Mouse (Mus musculus) limb, embryonic 14.5 days (tissue): ENCODE measurements at regions not wholly inside any gene's neighbourhood (a gene's known extent, or its start where the extent isn't known, plus 50 kb on each side); places are given as distances from the start of the nearest gene placed in this dataset.

ENCODE experiments used
- ATAC-seq: fragments of 200-750 bp; cut with Nextera tagmentation; 2 replicates; pipeline ENCODE4 v1.8.0; 2017; ENCODE audit warnings: low read depth, moderate number of reproducible peaks, moderate TSS enrichment; ENCODE audit not compliant: low FRiP score
- DNase-seq: peaks from one replicate; pipeline ENCODE4 v3.0.0-alpha.2; 2015; ENCODE audit warnings: low spot score
- H3K27ac ChIP-seq: fragments of 300-500 bp; sonication (generic); replicated peaks from 2 replicates; pipeline ENCODE4 v1.5.1; 2014; ENCODE audit warnings: low read depth, mild to moderate bottlenecking, low read length, moderate library complexity, mixed read lengths
- H3K27me3 ChIP-seq: fragments of 300-500 bp; sonication (generic); 2 replicates; pipeline ENCODE4 v1.6.1; 2014; ENCODE audit warnings: low read length, mixed read lengths; ENCODE audit not compliant: control insufficient read depth, insufficient read depth
- H3K36me3 ChIP-seq: fragments of 300-500 bp; sonication (generic); 2 replicates; pipeline ENCODE4 v1.6.1; 2014; ENCODE audit warnings: mild to moderate bottlenecking, low read length, moderate library complexity, mixed read lengths; ENCODE audit not compliant: control insufficient read depth, insufficient read depth
- H3K4me1 ChIP-seq: fragments of 300-500 bp; sonication (generic); 2 replicates; pipeline ENCODE4 v1.6.1; 2014; ENCODE audit warnings: antibody characterized with exemption, low read length, mixed read lengths; ENCODE audit not compliant: control insufficient read depth, insufficient read depth
- H3K4me2 ChIP-seq: fragments of 300-500 bp; sonication (generic); replicated peaks from 2 replicates; pipeline ENCODE4 v1.6.1; 2014; ENCODE audit warnings: low read depth, mild to moderate bottlenecking, low read length, moderate library complexity; ENCODE audit not compliant: severe bottlenecking
- H3K4me3 ChIP-seq: fragments of 300-500 bp; sonication (generic); replicated peaks from 2 replicates; pipeline ENCODE4 v1.5.1; 2014; ENCODE audit warnings: low read length
- H3K9ac ChIP-seq: fragments of 300-500 bp; sonication (generic); 2 replicates; pipeline ENCODE4 v1.6.1; 2014; ENCODE audit warnings: mild to moderate bottlenecking, low read depth, low read length, moderate library complexity; ENCODE audit not compliant: severe bottlenecking
- H3K9me3 ChIP-seq: fragments of 300-500 bp; sonication (generic); 2 replicates; pipeline ENCODE4 v1.6.1; 2016; ENCODE audit warnings: low read length; ENCODE audit not compliant: control insufficient read depth
- POLR2A ChIP-seq: fragments of 200-500 bp; IDR thresholded peaks from 2 replicates; pipeline ENCODE4 v1.8.0; 2012; ENCODE audit warnings: inconsistent platforms, mild to moderate bottlenecking, moderate library complexity, borderline replicate concordance; ENCODE audit not compliant: insufficient read depth, insufficient read length; ENCODE audit errors: extremely low read depth
- WGBS: fragments of 180-500 bp; shearing (Covaris S2); extraction: QIAGEN DNeasy Blood & Tissue Kit; methylation state at CpG from one replicate; pipeline ENCODE4 v1.1.7; 2014; 5-methylcytosine and 5-hydroxymethylcytosine counted together

GRCm38 (mm10) chrX:164745552-164746217 lies 234.5 kb downstream of the Mospd2 start:
- Histone ChIP-seq H3K9me3 (no peaks in the 10 kb centered on the region), H3K27me3 (no peaks in the 10 kb centered on the region), H3K27ac (no peak overlapping the region), H3K4me2 (no peak overlapping the region), H3K4me1 (no peaks in the 10 kb centered on the region), H3K9ac (no peak overlapping the region), H3K36me3 (no peaks in the 10 kb centered on the region), H3K4me3 (no peak overlapping the region)
- no peak for TF ChIP-seq POLR2A
- DNase-seq (no peak), ATAC-seq (no peak)
- 27% methylated on average over 1 of the region's 1 CpGs for whole genome bisulfite sequencing
